Mouse (Mus musculus): ENCODE data around the gene Fxyd3. TPM values are rescaled to one million over a fixed set of nuclear protein-coding genes. Genes with fewer than 3 reads are reported as not detected.

Fxyd3 gene
- polyA plus RNA-seq, 1 experiment from 2014 or later, result 0.66 TPM

GRCm38 (mm10) chr7:31105061-31105768, 28.7 kb upstream of the Fxyd3 start:
- Histone ChIP-seq H3K9ac (no peak overlapping the region), H3K36me3 (replicated peaks; ENCODE audit: control insufficient read depth, insufficient read depth) (no peaks in the 10 kb centered on the region), H3K9me3 (ENCODE audit: control insufficient read depth, low read length) (no peaks in the 10 kb centered on the region), H3K4me2 (replicated peaks) (no peak overlapping the region), H3K27ac (no peak overlapping the region), H3K4me3 (replicated peaks; ENCODE audit: low read length) (no peak overlapping the region), H3K27me3 (ENCODE audit: control insufficient read depth, insufficient read depth, low read length) (no peaks in the 10 kb centered on the region), H3K4me1 (replicated peaks; ENCODE audit: control insufficient read depth, insufficient read depth, low read length) (no peaks in the 10 kb centered on the region)
- DNase-seq (ENCODE audit: low spot score), result no peak
- WGBS, result 61% methylated on average over 15 of the region's 15 CpGs
- no peak for ATAC-seq (ENCODE audit: low FRiP score)

GRCm38 (mm10) chr7:31100786-31101185, 24.3 kb upstream of the Fxyd3 start:
- no peak for ATAC-seq (ENCODE audit: low FRiP score)
- DNase-seq (ENCODE audit: low spot score), result no peak
- no peak overlapping the region for H3K4me3 ChIP-seq (replicated peaks; ENCODE audit: low read length)

GRCm38 (mm10) chr7:31099612-31099982, 23.1 kb upstream of the Fxyd3 start:
- H3K4me1 ChIP-seq (replicated peaks; ENCODE audit: control insufficient read depth, insufficient read depth, low read length), result no peaks in the 10 kb centered on the region
- DNase-seq (ENCODE audit: low spot score) (no peak), ATAC-seq (ENCODE audit: low FRiP score) (no peak)
- no peaks in the 10 kb centered on the region for H3K36me3 ChIP-seq (replicated peaks; ENCODE audit: control insufficient read depth, insufficient read depth)
- 89% methylated on average over 6 of the region's 6 CpGs for WGBS
- no peaks in the 10 kb centered on the region for H3K27me3 ChIP-seq (ENCODE audit: control insufficient read depth, insufficient read depth, low read length)
- H3K4me2 ChIP-seq (replicated peaks), result no peak overlapping the region
- H3K9ac ChIP-seq, result no peak overlapping the region
- no peaks in the 10 kb centered on the region for H3K9me3 ChIP-seq (ENCODE audit: control insufficient read depth, low read length)
- H3K4me3 ChIP-seq (replicated peaks; ENCODE audit: low read length), result no peak overlapping the region
- no peak overlapping the region for H3K27ac ChIP-seq

More at GRCm38 (mm10) chr7:31100786-31101185, 24.3 kb upstream of the Fxyd3 start:
- 84% methylated on average over 14 of the region's 14 CpGs for WGBS
- Histone ChIP-seq H3K27ac (no peak overlapping the region), H3K9me3 (ENCODE audit: control insufficient read depth, low read length) (no peaks in the 10 kb centered on the region), H3K4me2 (replicated peaks) (no peak overlapping the region), H3K36me3 (replicated peaks; ENCODE audit: control insufficient read depth, insufficient read depth) (no peaks in the 10 kb centered on the region), H3K9ac (no peak overlapping the region), H3K4me1 (replicated peaks; ENCODE audit: control insufficient read depth, insufficient read depth, low read length) (no peaks in the 10 kb centered on the region), H3K27me3 (ENCODE audit: control insufficient read depth, insufficient read depth, low read length) (no peaks in the 10 kb centered on the region)

GRCm38 (mm10) chr7:31098697-31099611, 22.4 kb upstream of the Fxyd3 start:
- DNase-seq (ENCODE audit: low spot score), result no peak
- no peak overlapping the region for H3K27ac ChIP-seq
- H3K4me3 ChIP-seq (replicated peaks; ENCODE audit: low read length), result no peak overlapping the region
- no peaks in the 10 kb centered on the region for H3K27me3 ChIP-seq (ENCODE audit: control insufficient read depth, insufficient read depth, low read length)
- H3K4me1 ChIP-seq (replicated peaks; ENCODE audit: control insufficient read depth, insufficient read depth, low read length), result no peaks in the 10 kb centered on the region
- no peaks in the 10 kb centered on the region for H3K9me3 ChIP-seq (ENCODE audit: control insufficient read depth, low read length)
- H3K4me2 ChIP-seq (replicated peaks), result no peak overlapping the region
- 78% methylated on average over 22 of the region's 22 CpGs for WGBS
- no peak overlapping the region for H3K9ac ChIP-seq
- H3K36me3 ChIP-seq (replicated peaks; ENCODE audit: control insufficient read depth, insufficient read depth), result no peaks in the 10 kb centered on the region
- ATAC-seq (ENCODE audit: low FRiP score), result no peak

- Histone ChIP-seq H3K9me3 (ENCODE audit: control insufficient read depth, low read length) (no peaks in the 10 kb centered on the region), H3K27ac (no peak overlapping the region), H3K36me3 (replicated peaks; ENCODE audit: control insufficient read depth, insufficient read depth) (no peaks in the 10 kb centered on the region), H3K4me3 (replicated peaks; ENCODE audit: low read length) (peak overlapping the region; percentile 9; the same call in 1 of the 2 replicates), H3K27me3 (ENCODE audit: control insufficient read depth, insufficient read depth, low read length) (no peaks in the 10 kb centered on the region), H3K4me1 (replicated peaks; ENCODE audit: control insufficient read depth, insufficient read depth, low read length) (no peaks in the 10 kb centered on the region), H3K9ac (no peak overlapping the region), H3K4me2 (replicated peaks) (peak overlapping the region; percentile 39)
- DNase-seq (ENCODE audit: low spot score), result peak; percentile 94
- ATAC-seq (ENCODE audit: low FRiP score), result peak; percentile 93
- WGBS, result 49% methylated on average over 20 of the region's 20 CpGs
These were observed 21.2 kb upstream of the Fxyd3 start for GRCm38 (mm10) chr7:31097583-31098248.

GRCm38 (mm10) chr7:31096892-31097564, 20.5 kb upstream of the Fxyd3 start:
- no peak for ATAC-seq (ENCODE audit: low FRiP score)
- H3K4me1 ChIP-seq (replicated peaks; ENCODE audit: control insufficient read depth, insufficient read depth, low read length), result no peaks in the 10 kb centered on the region
- H3K9me3 ChIP-seq (ENCODE audit: control insufficient read depth, low read length), result no peaks in the 10 kb centered on the region
- H3K4me3 ChIP-seq (replicated peaks; ENCODE audit: low read length), result no peak overlapping the region
- H3K36me3 ChIP-seq (replicated peaks; ENCODE audit: control insufficient read depth, insufficient read depth), result no peaks in the 10 kb centered on the region
- H3K27ac ChIP-seq, result no peak overlapping the region
- no peak overlapping the region for H3K9ac ChIP-seq
- DNase-seq (ENCODE audit: low spot score), result no peak
- no peaks in the 10 kb centered on the region for H3K27me3 ChIP-seq (ENCODE audit: control insufficient read depth, insufficient read depth, low read length)
- WGBS, result 75% methylated on average over 9 of the region's 9 CpGs
- H3K4me2 ChIP-seq (replicated peaks), result no peak overlapping the region

- Histone ChIP-seq H3K4me2 (replicated peaks) (no peak overlapping the region), H3K9ac (no peak overlapping the region), H3K36me3 (replicated peaks; ENCODE audit: control insufficient read depth, insufficient read depth) (no peaks in the 10 kb centered on the region), H3K27ac (no peak overlapping the region), H3K4me1 (replicated peaks; ENCODE audit: control insufficient read depth, insufficient read depth, low read length) (no peaks in the 10 kb centered on the region), H3K4me3 (replicated peaks; ENCODE audit: low read length) (no peak overlapping the region), H3K27me3 (ENCODE audit: control insufficient read depth, insufficient read depth, low read length) (no peaks in the 10 kb centered on the region), H3K9me3 (ENCODE audit: control insufficient read depth, low read length) (no peaks in the 10 kb centered on the region)
- no peak for ATAC-seq (ENCODE audit: low FRiP score)
- WGBS, result 26% methylated on average over 12 of the region's 12 CpGs
- no peak for DNase-seq (ENCODE audit: low spot score)
These were observed 18.4 kb upstream of the Fxyd3 start for GRCm38 (mm10) chr7:31094774-31095501.

GRCm38 (mm10) chr7:31089721-31090120, 13.2 kb upstream of the Fxyd3 start:
- Histone ChIP-seq H3K36me3 (replicated peaks; ENCODE audit: control insufficient read depth, insufficient read depth) (no peaks in the 10 kb centered on the region), H3K4me1 (replicated peaks; ENCODE audit: control insufficient read depth, insufficient read depth, low read length) (no peaks in the 10 kb centered on the region), H3K27ac (no peak overlapping the region), H3K27me3 (ENCODE audit: control insufficient read depth, insufficient read depth, low read length) (no peaks in the 10 kb centered on the region), H3K4me3 (replicated peaks; ENCODE audit: low read length) (no peak overlapping the region), H3K9ac (no peak overlapping the region), H3K4me2 (replicated peaks) (no peak overlapping the region), H3K9me3 (ENCODE audit: control insufficient read depth, low read length) (no peaks in the 10 kb centered on the region)
- 92% methylated on average over 2 of the region's 2 CpGs for WGBS
- ATAC-seq (ENCODE audit: low FRiP score) (no peak), DNase-seq (ENCODE audit: low spot score) (no peak)

Data from hindbrain, embryonic 14.5 days (tissue).